Mouse (Mus musculus) adrenal gland, postnatal 14 days (tissue): ENCODE measurements around the gene Tas1r1. TPM values are rescaled to one million over a fixed set of nuclear protein-coding genes. Genes with fewer than 3 reads are reported as not detected.
A peak's percentile ranks its signal among the peaks of the same experiment; 100 is the strongest.

Experiments
- DNase-seq: peaks from one replicate; pipeline ENCODE4 v3.0.0; 2021; ENCODE audit warnings: mixed read lengths
- total RNA-seq: library from RNA; stranded (reverse); gene quantifications from 2 replicates; pipeline ENCODE4 v1.2.3, GENCODE M21; 2021

The Tas1r1 gene
- total RNA-seq, 1 experiment from 2014 or later = not detected

- DNase-seq = peak; percentile 91
Measured at GRCm38 (mm10) chr4:151988342-151989109, 49.8 kb downstream of the Tas1r1 start, which contains the start of gene Thap3. TSS of gene Thap3 (minus strand) at chr4:151988997.

- DNase-seq = peak; percentile 36
Measured at GRCm38 (mm10) chr4:151988014-151988341, 50.4 kb downstream of the Tas1r1 start.

GRCm38 (mm10) chr4:151986650-151987049, 51.7 kb downstream of the Tas1r1 start:
- no peak for DNase-seq

GRCm38 (mm10) chr4:151985886-151986285, 52.5 kb downstream of the Tas1r1 start:
- no peak for DNase-seq

GRCm38 (mm10) chr4:151983560-151983959, 54.8 kb downstream of the Tas1r1 start:
- peak; percentile 40 for DNase-seq

- DNase-seq = no peak
Measured at GRCm38 (mm10) chr4:151983043-151983442, 55.3 kb downstream of the Tas1r1 start.

- peak; percentile 92 for DNase-seq
Measured at GRCm38 (mm10) chr4:151981363-151981762, 57.0 kb downstream of the Tas1r1 start.

- DNase-seq = no peak
Measured at GRCm38 (mm10) chr4:151980699-151981098, 57.7 kb downstream of the Tas1r1 start.

Other genes with a start within 250 kb of the Tas1r1 start
- 40.1 and 45.4 TPM in 2 replicates for gene Camta1, start 176.7 kb downstream of the Tas1r1 start, total RNA-seq
- 117 and 122 TPM in 2 replicates for gene Dnajc11, start 104.9 kb downstream of the Tas1r1 start, total RNA-seq
- 15.2 and 15.5 TPM in 2 replicates for gene Thap3, start 49.6 kb downstream of the Tas1r1 start, total RNA-seq
- 15.6 and 16.0 TPM in 2 replicates for gene Phf13, start 42.3 kb downstream of the Tas1r1 start, total RNA-seq
- 18.7 TPM in 2 replicates for gene Klhl21, start 29.8 kb downstream of the Tas1r1 start, total RNA-seq
- 10.6 and 11.3 TPM in 2 replicates for gene Zbtb48, start 10.9 kb downstream of the Tas1r1 start, total RNA-seq
- gene Nol9, start 753 bp upstream of the Tas1r1 start, total RNA-seq = 24.0 and 26.9 TPM in 2 replicates
- 16.9 and 21.5 TPM in 2 replicates for gene Plekhg5, start 33.9 kb upstream of the Tas1r1 start, total RNA-seq
- 2.9 and 4.8 TPM in 2 replicates for gene Tnfrsf25, start 77.4 kb upstream of the Tas1r1 start, total RNA-seq
- 0.71 and 0.96 TPM in 2 replicates for gene Espn, start 113.8 kb upstream of the Tas1r1 start, total RNA-seq
- not detected in 2 replicates for gene Hes2, start 120.3 kb upstream of the Tas1r1 start, total RNA-seq
- 32.2 and 34.2 TPM in 2 replicates for gene Acot7, start 139.6 kb upstream of the Tas1r1 start, total RNA-seq
- 7.2 and 7.5 TPM in 2 replicates for gene Gpr153, start 235.7 kb upstream of the Tas1r1 start, total RNA-seq